Mouse (Mus musculus) heart, embryonic 14.5 days (tissue): ENCODE measurements around the gene Gm39115. TPM values are rescaled to one million over a fixed set of nuclear protein-coding genes. Genes with fewer than 3 reads are reported as not detected.

Source experiments
- ATAC-seq: fragments of 200-750 bp; cut with Nextera tagmentation; 2 replicates; pipeline ENCODE4 v1.8.0; 2017; ENCODE audit warnings: low read depth, moderate TSS enrichment; ENCODE audit not compliant: insufficient number of reproducible peaks, insufficient read depth, low FRiP score
- H3K27ac ChIP-seq, 2 experiments: fragments of 200-500 bp in 1 of 2; fragments of 300-500 bp in 1 of 2; sonication (generic) in 1 of 2; replicated peaks in 1 of 2; 2 replicates each; pipeline ENCODE4 v1.5.1; 2012 to 2014; ENCODE audit warnings: low read depth in 2 of 2, low read length in 2 of 2, control low read depth in 1 of 2, mild to moderate bottlenecking in 1 of 2, mixed read lengths in 1 of 2; ENCODE audit not compliant: control insufficient read depth in 1 of 2, insufficient read depth in 1 of 2
- H3K27me3 ChIP-seq: fragments of 300-500 bp; sonication (generic); 2 replicates; pipeline ENCODE4 v1.6.1; 2014; ENCODE audit warnings: mild to moderate bottlenecking, low read length, control low read depth; ENCODE audit not compliant: control insufficient read depth, insufficient read depth
- H3K36me3 ChIP-seq: fragments of 300-500 bp; sonication (generic); 2 replicates; pipeline ENCODE4 v1.6.1; 2014; ENCODE audit warnings: mild to moderate bottlenecking, control low read depth, low read length, mixed read lengths; ENCODE audit not compliant: control insufficient read depth, insufficient read depth
- H3K4me1 ChIP-seq, 2 experiments: fragments of 200-500 bp in 1 of 2; fragments of 300-500 bp in 1 of 2; sonication (generic) in 1 of 2; 2 replicates each; pipeline ENCODE4 v1.6.1; 2012 to 2014; ENCODE audit warnings: low read length in 2 of 2, control low read depth in 1 of 2, mixed read lengths in 1 of 2; ENCODE audit not compliant: control insufficient read depth in 2 of 2, insufficient read depth in 2 of 2
- H3K4me2 ChIP-seq: fragments of 300-500 bp; sonication (generic); 2 replicates; pipeline ENCODE4 v1.6.1; 2014; ENCODE audit warnings: mild to moderate bottlenecking, low read length
- H3K4me3 ChIP-seq, 2 experiments: fragments of 200-500 bp in 1 of 2; fragments of 300-500 bp in 1 of 2; sonication (generic) in 1 of 2; 2 replicates each; pipeline ENCODE4 v1.5.1; 2012 to 2014; ENCODE audit warnings: low read length in 2 of 2, mild to moderate bottlenecking in 2 of 2, control low read depth in 1 of 2, low read depth in 1 of 2, moderate library complexity in 1 of 2; ENCODE audit not compliant: control insufficient read depth in 1 of 2, insufficient read depth in 1 of 2
- H3K9ac ChIP-seq: fragments of 300-500 bp; sonication (generic); 2 replicates; pipeline ENCODE4 v1.6.1; 2014; ENCODE audit warnings: mild to moderate bottlenecking, low read length
- H3K9me3 ChIP-seq: fragments of 300-500 bp; sonication (generic); 2 replicates; pipeline ENCODE4 v1.6.1; 2016; ENCODE audit warnings: low read length, control low read depth; ENCODE audit not compliant: control insufficient read depth
- WGBS: fragments of 180-500 bp; shearing (Covaris S2); extraction: QIAGEN DNeasy Blood & Tissue Kit; methylation state at CpG from one replicate; pipeline ENCODE4 v1.1.7; 2014; 5-methylcytosine and 5-hydroxymethylcytosine counted together
- polyA plus RNA-seq: library from polyadenylated mRNA; unstranded; fragments of >200 nt; fragmentation: Nextera tagmentation; extraction: Ambion mirVana; gene quantifications from 2 replicates; pipeline ENCODE4 v1.2.1, GENCODE M21; 2014

Gene Gm39115
- polyA plus RNA-seq, 1 experiment from 2014 or later, result not detected

GRCm38 (mm10) chr7:142088886-142089285 lies 46.9 kb downstream of the Gm39115 start:
- no peak overlapping the region for H3K9ac ChIP-seq
- no peak for ATAC-seq
- H3K27ac ChIP-seq, result peak overlapping the region in 1 of 2 experiments; percentile 26; a peak in 2 of 4 replicates

GRCm38 (mm10) chr7:142087069-142087652 lies 48.7 kb downstream of the Gm39115 start:
- H3K36me3 ChIP-seq, result peaks cover 50% of the 10 kb centered on the region
- H3K4me3 ChIP-seq, result no peak overlapping the region
- WGBS, result 92% methylated on average over 1 of the region's 1 CpGs
- H3K4me2 ChIP-seq, result no peak overlapping the region
- no peak overlapping the region for H3K9ac ChIP-seq
- H3K4me1 ChIP-seq, result peaks cover 54 to 74% of the 10 kb centered on the region in 2 experiments
- no peak overlapping the region for H3K27ac ChIP-seq
- H3K9me3 ChIP-seq, result no peaks in the 10 kb centered on the region
- H3K27me3 ChIP-seq, result peaks cover 9% of the 10 kb centered on the region; the same call in 1 of the 2 replicates
- no peak for ATAC-seq

More at GRCm38 (mm10) chr7:142088886-142089285, 46.9 kb downstream of the Gm39115 start:
- Histone ChIP-seq H3K36me3 (peaks cover 35% of the 10 kb centered on the region), H3K27me3 (no peaks in the 10 kb centered on the region), H3K9me3 (no peaks in the 10 kb centered on the region), H3K4me1 (peaks cover 62 to 86% of the 10 kb centered on the region in 2 experiments), H3K4me2 (no peak overlapping the region), H3K4me3 (no peak overlapping the region)
- 21% methylated on average over 5 of the region's 5 CpGs for WGBS

- H3K27ac ChIP-seq, result no peak overlapping the region
These were observed 49.5 kb downstream of the Gm39115 start for GRCm38 (mm10) chr7:142086159-142086905.

More at GRCm38 (mm10) chr7:142086159-142086905, 49.5 kb downstream of the Gm39115 start:
- H3K9ac ChIP-seq, result no peak overlapping the region
- H3K4me3 ChIP-seq, result no peak overlapping the region
- H3K4me1 ChIP-seq, result peaks cover 46 to 66% of the 10 kb centered on the region in 2 experiments
- no peak overlapping the region for H3K4me2 ChIP-seq
- peaks cover 58% of the 10 kb centered on the region for H3K36me3 ChIP-seq
- H3K27me3 ChIP-seq, result peaks cover 9% of the 10 kb centered on the region; the same call in 1 of the 2 replicates
- ATAC-seq, result no peak
- H3K9me3 ChIP-seq, result no peaks in the 10 kb centered on the region
- WGBS, result 58% methylated on average over 4 of the region's 4 CpGs

Other genes starting within 250 kb of the Gm39115 start
- gene Tollip, start 217.5 kb downstream of the Gm39115 start, polyA plus RNA-seq, result 41.5 and 41.7 TPM in 2 replicates
- gene Brsk2, start 186.3 kb downstream of the Gm39115 start, polyA plus RNA-seq, result 0.27 and 0.69 TPM in 2 replicates
- gene Mob2, start 75.0 kb downstream of the Gm39115 start, polyA plus RNA-seq, result 46.8 and 48.9 TPM in 2 replicates
- 13.3 and 16.7 TPM in 2 replicates for gene Dusp8, start 40.2 kb downstream of the Gm39115 start, polyA plus RNA-seq
- not detected in 2 replicates for gene Gm45618, start 15.3 kb downstream of the Gm39115 start, polyA plus RNA-seq
- not detected in 2 replicates for gene Gm45337, start 8.6 kb upstream of the Gm39115 start, polyA plus RNA-seq
- not detected in 2 replicates for gene Gm29735, start 21.1 kb upstream of the Gm39115 start, polyA plus RNA-seq
- not detected in 2 replicates for gene Gm4553, start 29.7 kb upstream of the Gm39115 start, polyA plus RNA-seq
- gene Krtap5-2, start 40.0 kb upstream of the Gm39115 start, polyA plus RNA-seq, result not detected in 2 replicates
- gene Gm10153, start 54.4 kb upstream of the Gm39115 start, polyA plus RNA-seq, result not detected in 2 replicates
- not detected in 2 replicates for gene Krtap5-3, start 65.3 kb upstream of the Gm39115 start, polyA plus RNA-seq
- gene Gm7579, start 75.8 kb upstream of the Gm39115 start, polyA plus RNA-seq, result not detected in 2 replicates
- gene Krtap5-5, start 93.9 kb upstream of the Gm39115 start, polyA plus RNA-seq, result not detected in 2 replicates
- not detected in 2 replicates for gene Gm40460, start 105.0 kb upstream of the Gm39115 start, polyA plus RNA-seq
- not detected in 2 replicates for gene Gm2431, start 122.3 kb upstream of the Gm39115 start, polyA plus RNA-seq
- gene Gm4559, start 138.3 kb upstream of the Gm39115 start, polyA plus RNA-seq, result not detected in 2 replicates
- gene Krtap5-1, start 161.1 kb upstream of the Gm39115 start, polyA plus RNA-seq, result not detected in 2 replicates
- 0.19 TPM in 1 of 2 replicates, not detected in the other for gene Krtap5-4, start 167.5 kb upstream of the Gm39115 start, polyA plus RNA-seq
- gene Ifitm10, start 237.7 kb upstream of the Gm39115 start, polyA plus RNA-seq, result 4.2 and 7.5 TPM in 2 replicates
- gene Gm49369, start 246.6 kb upstream of the Gm39115 start, polyA plus RNA-seq, result not detected in 2 replicates